Mouse (Mus musculus) thymus, adult 2 months (tissue): Measurements from ENCODE around the gene Fut8.

Experiments used
- CTCF ChIP-seq: fragments of 200-500 bp; IDR thresholded peaks from 2 replicates; pipeline ENCODE4 v1.5.1; 2012; ENCODE audit warnings: mild to moderate bottlenecking, control low read depth, low read length, moderate library complexity, borderline replicate concordance; ENCODE audit not compliant: control insufficient read depth, poor library complexity, insufficient read depth; ENCODE audit errors: extremely low read depth
- POLR2A ChIP-seq: fragments of 200-500 bp; IDR thresholded peaks from 2 replicates; pipeline ENCODE4 v1.6.1; 2012; ENCODE audit warnings: mild to moderate bottlenecking, low read length, control low read depth, moderate library complexity; ENCODE audit not compliant: control insufficient read depth, poor library complexity, insufficient read depth; ENCODE audit errors: extremely low read depth

- TF ChIP-seq CTCF = no peak
- TF ChIP-seq POLR2A = no peak
Observed at GRCm38 (mm10) chr12:77484761-77485160, 246.8 kb downstream of the Fut8 start.
